Mouse (Mus musculus) heart, adult 10 weeks (tissue): ENCODE data around the gene Ffar3. TPM values are rescaled to one million over a fixed set of nuclear protein-coding genes. Genes with fewer than 3 reads are reported as not detected.

ENCODE experiments used
- polyA plus RNA-seq: library from polyadenylated mRNA; stranded (reverse); fragments of 350-450 nt; fragmentation: Illumina TruSeq; extraction: RNeasy Lipid Tissue Mini Kit (QIAGEN cat#74804); gene quantifications from one replicate; pipeline ENCODE4 v1.2.3, GENCODE M21; 2014; ENCODE audit warnings: low read depth, low replicate concordance

Ffar3 gene
- not detected for polyA plus RNA-seq

DNA sequence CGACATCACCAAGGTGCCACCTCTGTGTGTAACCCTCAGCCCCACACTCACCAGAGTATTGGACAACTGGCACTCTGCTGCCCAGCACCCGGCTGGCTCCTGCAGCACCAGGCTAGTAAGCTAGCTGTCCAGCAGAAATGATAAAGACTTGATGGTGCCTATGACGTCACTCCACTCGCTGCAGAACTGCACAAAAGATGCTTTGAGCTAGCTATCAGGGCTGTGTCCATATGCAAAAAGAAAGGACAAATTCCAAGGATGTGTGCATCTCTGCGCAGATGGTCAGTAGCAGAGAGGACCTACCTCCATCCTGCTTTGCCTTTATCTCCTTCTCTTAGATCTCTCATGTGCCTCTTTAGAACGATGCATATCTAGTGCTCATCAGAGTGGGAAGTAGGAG is at the start of gene Ffar3:
TSS of gene Ffar3 (minus strand) at position 101 of the 400 bp plus-strand sequence.

DNA sequence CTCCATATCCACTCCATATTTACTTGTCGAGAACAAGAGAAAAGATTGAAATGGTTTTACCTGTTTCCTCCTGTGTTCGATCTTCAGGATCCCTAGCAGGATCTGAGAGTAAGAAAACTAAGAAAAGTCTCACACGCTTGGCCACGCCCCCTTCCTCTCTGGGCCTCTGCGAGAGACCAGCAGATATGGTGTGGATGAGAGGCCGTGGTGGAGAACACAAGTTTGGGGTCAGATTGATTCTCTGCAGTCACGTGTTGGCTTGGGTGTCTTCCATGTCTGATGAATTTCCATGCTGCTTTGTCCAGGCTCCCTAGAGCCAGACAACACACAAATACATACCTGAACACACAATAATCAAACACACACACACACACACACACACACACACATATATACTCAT is 24.2 kb upstream of the Ffar3 start, which contains the start of gene Cd22:
TSS of gene Cd22 (minus strand) at position 167 of the 400 bp plus-strand sequence.

DNA sequence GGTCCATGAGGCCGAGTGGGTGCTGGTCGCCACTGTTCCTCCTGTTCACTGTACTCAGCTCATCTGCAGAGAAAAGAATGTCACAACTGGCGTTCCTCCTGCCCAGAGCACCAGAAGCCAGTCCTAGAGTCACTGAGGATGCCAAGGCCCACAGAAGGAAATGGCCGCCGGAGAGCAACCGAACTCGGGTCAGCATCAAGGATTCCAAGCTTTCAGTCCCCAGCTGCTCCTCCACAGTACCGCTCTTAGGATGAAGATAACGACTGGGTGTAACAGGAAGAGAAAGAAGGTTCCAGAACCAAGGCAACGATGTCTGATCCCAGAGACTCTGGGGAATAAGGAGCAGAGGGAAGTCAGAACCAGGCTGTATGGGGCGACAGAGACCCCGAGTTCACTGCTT is 5.5 kb upstream of the Ffar3 start, which contains the start of gene Ffar1:
TSS of gene Ffar1 (minus strand) at position 101 of the 400 bp plus-strand sequence.

DNA sequence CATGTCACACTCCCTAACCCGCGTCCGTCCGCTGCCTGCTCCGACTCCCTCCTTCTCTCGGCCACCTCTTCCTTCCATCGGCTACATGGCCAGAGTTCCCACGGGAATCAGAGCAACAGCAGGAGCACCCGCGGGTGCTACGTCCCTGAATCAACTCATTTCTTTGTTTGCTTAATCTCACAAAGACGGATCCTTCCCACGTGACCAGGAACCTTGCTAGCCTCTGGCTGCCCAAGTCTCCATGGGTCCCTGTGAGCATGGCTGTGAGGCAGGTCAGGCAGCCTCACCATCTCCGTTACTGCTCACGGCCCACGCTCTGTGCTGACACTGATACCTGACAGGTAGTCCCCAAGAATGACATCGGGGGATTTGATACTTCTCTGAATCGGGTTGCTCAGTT is 32.3 kb downstream of the Ffar3 start, which contains the start of gene Ffar2:
TSS of gene Ffar2 (minus strand) at position 101 of the 400 bp plus-strand sequence.

Other genes with a start within 250 kb of the Ffar3 start
- gene Upk1a, start 243.3 kb downstream of the Ffar3 start, polyA plus RNA-seq, result 0.31 TPM
- gene Cox6b1, start 230.0 kb downstream of the Ffar3 start, polyA plus RNA-seq, result 3,676 TPM
- gene Etv2, start 220.3 kb downstream of the Ffar3 start, polyA plus RNA-seq, result not detected
- 37.8 TPM for gene Rbm42, start 205.9 kb downstream of the Ffar3 start, polyA plus RNA-seq
- gene Haus5, start 191.2 kb downstream of the Ffar3 start, polyA plus RNA-seq, result 7.5 TPM
- gene Pmis2, start 184.6 kb downstream of the Ffar3 start, polyA plus RNA-seq, result not detected
- gene 2200002J24Rik, start 157.3 kb downstream of the Ffar3 start, polyA plus RNA-seq, result not detected
- not detected for gene Atp4a, start 144.0 kb downstream of the Ffar3 start, polyA plus RNA-seq
- 168 TPM for gene Tmem147, start 126.6 kb downstream of the Ffar3 start, polyA plus RNA-seq
- not detected for gene Gapdhs, start 112.5 kb downstream of the Ffar3 start, polyA plus RNA-seq
- 3.5 TPM for gene Sbsn, start 104.7 kb downstream of the Ffar3 start, polyA plus RNA-seq
- gene Dmkn, start 92.4 kb downstream of the Ffar3 start, polyA plus RNA-seq, result 3.5 TPM
- gene Krtdap, start 68.3 kb downstream of the Ffar3 start, polyA plus RNA-seq, result not detected
- not detected for gene Ffar2, start 32.4 kb downstream of the Ffar3 start, polyA plus RNA-seq
- not detected for gene Ffar1, start 5.4 kb upstream of the Ffar3 start, polyA plus RNA-seq
- 0.76 TPM for gene Cd22, start 24.2 kb upstream of the Ffar3 start, polyA plus RNA-seq
- 0.18 TPM for gene Mag, start 58.7 kb upstream of the Ffar3 start, polyA plus RNA-seq
- gene Hamp2, start 68.5 kb upstream of the Ffar3 start, polyA plus RNA-seq, result 6.3 TPM
- gene Hamp, start 87.9 kb upstream of the Ffar3 start, polyA plus RNA-seq, result 44.7 TPM
- gene Usf2, start 100.6 kb upstream of the Ffar3 start, polyA plus RNA-seq, result 166 TPM
- 3.3 TPM for gene Lsr, start 117.3 kb upstream of the Ffar3 start, polyA plus RNA-seq
- not detected for gene Fam187b, start 117.6 kb upstream of the Ffar3 start, polyA plus RNA-seq
- gene Fxyd5, start 186.3 kb upstream of the Ffar3 start, polyA plus RNA-seq, result 43.3 TPM
- gene Fxyd7, start 195.3 kb upstream of the Ffar3 start, polyA plus RNA-seq, result 2.0 TPM
- 1,227 TPM for gene Fxyd1, start 201.0 kb upstream of the Ffar3 start, polyA plus RNA-seq
- gene Lgi4, start 203.2 kb upstream of the Ffar3 start, polyA plus RNA-seq, result 5.1 TPM
- gene Fxyd3, start 220.5 kb upstream of the Ffar3 start, polyA plus RNA-seq, result 4.2 TPM